Mouse (Mus musculus): ENCODE measurements around the gene Dbndd1. TPM values are rescaled to one million over a fixed set of nuclear protein-coding genes. Genes with fewer than 3 reads are reported as not detected.

Gene Dbndd1
- total RNA-seq, 1 experiment: 1.4 TPM

DNA sequence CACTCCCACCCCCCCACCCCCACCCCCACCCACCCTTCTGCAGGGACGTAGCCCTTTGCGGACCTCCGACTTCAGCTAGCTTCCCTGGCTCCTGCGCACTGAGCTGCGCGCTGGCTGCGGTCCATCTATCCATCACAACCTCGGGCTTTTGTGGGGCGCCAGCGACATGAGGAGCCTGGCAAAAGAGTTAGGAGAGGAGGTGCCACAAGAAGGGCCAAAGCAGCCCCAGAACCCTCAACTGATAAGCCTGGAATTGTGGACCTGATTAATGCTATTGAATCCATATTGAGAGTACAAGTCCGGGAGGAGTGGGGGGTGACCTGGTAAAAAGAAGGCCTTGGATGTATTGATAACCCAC is 256 bp upstream of the Dbndd1 start:
- Histone ChIP-seq H3K27ac (ENCODE audit: insufficient read depth, low read depth, low read length, poor library complexity, severe bottlenecking) (no peak overlapping the region), H3K36me3 (ENCODE audit: control insufficient read depth, insufficient read depth, low read length, poor library complexity, severe bottlenecking) (peaks cover 2% of the 10 kb centered on the region; the same call in 1 of the 2 replicates), H3K9ac (ENCODE audit: insufficient read depth, low read depth, low read length, poor library complexity, severe bottlenecking) (no peak overlapping the region), H3K9me3 (ENCODE audit: control insufficient read depth, insufficient read depth, low read depth, low read length) (no peaks in the 10 kb centered on the region), H3K4me3 (ENCODE audit: insufficient read depth in 1 of 2, low read depth in 1 of 2, low read length in 2 of 2, poor library complexity in 1 of 2, severe bottlenecking in 1 of 2) (peak overlapping the region; percentile 18 to 37; a peak in 3 of 4 replicates), H3K4me1 (ENCODE audit: control insufficient read depth in 2 of 2, insufficient read depth in 2 of 2, low read length in 2 of 2, poor library complexity in 1 of 2) (peaks cover 0 to 3% of the 10 kb centered on the region in 2 experiments; a peak in 2 of 4 replicates)
- TF ChIP-seq CHD2 (IDR thresholded peaks at IDR 0.05; ENCODE audit: low read depth, low read length): no peak
- no peak for TF ChIP-seq ZNF384 (IDR thresholded peaks at IDR 0.05; ENCODE audit: low read depth, low read length)
- no peak for TF ChIP-seq ZC3H11A (IDR thresholded peaks at IDR 0.05; ENCODE audit: borderline replicate concordance, low read depth, low read length)
- no peak for TF ChIP-seq HCFC1 (IDR thresholded peaks at IDR 0.05; ENCODE audit: borderline replicate concordance, insufficient read depth, low read length)
- TF ChIP-seq MAFK (IDR thresholded peaks at IDR 0.05; ENCODE audit: insufficient read depth, low read depth, low read length): no peak
- in situ Hi-C loops (cut with MboI; ENCODE audit: low sequenced_read_pairs in 2 of 2, unreplicated experiment in 2 of 2): no loop called here
- no peak for DNase-seq (ENCODE audit: low read depth, low spot score)

DNA sequence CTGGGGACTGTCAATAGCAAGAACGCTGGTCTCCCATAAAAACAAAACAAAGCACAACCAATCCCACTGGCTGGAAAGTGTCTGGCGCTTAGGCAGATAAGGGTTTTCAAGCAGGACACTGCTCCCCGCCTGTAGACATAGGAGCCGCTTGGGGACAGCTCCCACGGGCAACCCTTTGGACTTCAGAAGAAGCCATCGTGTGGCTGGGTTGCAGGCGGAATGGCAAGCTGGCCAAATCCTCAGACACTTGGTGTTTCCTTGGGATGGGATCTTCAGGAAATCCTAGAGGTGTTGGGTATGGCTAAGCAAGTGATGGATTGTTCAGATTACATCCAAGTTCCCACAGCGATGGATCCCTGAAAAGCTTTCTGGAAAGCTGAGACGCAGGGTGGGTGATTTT is 1.1 kb downstream of the Dbndd1 start:
- peaks cover 8% of the 10 kb centered on the region; the same call in 1 of the 2 replicates for H3K36me3 ChIP-seq (ENCODE audit: control insufficient read depth, insufficient read depth, low read length, poor library complexity, severe bottlenecking)
- H3K4me1 ChIP-seq (ENCODE audit: control insufficient read depth in 2 of 2, insufficient read depth in 2 of 2, low read length in 2 of 2, poor library complexity in 1 of 2): peaks cover 0 to under 1% of the 10 kb centered on the region in 2 experiments; a peak in 1 of 4 replicates
- H3K4me3 ChIP-seq (ENCODE audit: insufficient read depth in 1 of 2, low read depth in 1 of 2, low read length in 2 of 2, poor library complexity in 1 of 2, severe bottlenecking in 1 of 2): peak overlapping the region in 1 of 2 experiments; percentile 94; a peak in 1 of 4 replicates
- in situ Hi-C loops (cut with MboI; ENCODE audit: low sequenced_read_pairs in 2 of 2, unreplicated experiment in 2 of 2): no loop called here
- H3K9ac ChIP-seq (ENCODE audit: insufficient read depth, low read depth, low read length, poor library complexity, severe bottlenecking): no peak overlapping the region
- TF ChIP-seq HCFC1 (IDR thresholded peaks at IDR 0.05; ENCODE audit: borderline replicate concordance, insufficient read depth, low read length) (no peak), CHD2 (IDR thresholded peaks at IDR 0.05; ENCODE audit: low read depth, low read length) (no peak)
- no peak overlapping the region for H3K27ac ChIP-seq (ENCODE audit: insufficient read depth, low read depth, low read length, poor library complexity, severe bottlenecking)
- no peaks in the 10 kb centered on the region for H3K9me3 ChIP-seq (ENCODE audit: control insufficient read depth, insufficient read depth, low read depth, low read length)
- no peak for DNase-seq (ENCODE audit: low read depth, low spot score)

DNA sequence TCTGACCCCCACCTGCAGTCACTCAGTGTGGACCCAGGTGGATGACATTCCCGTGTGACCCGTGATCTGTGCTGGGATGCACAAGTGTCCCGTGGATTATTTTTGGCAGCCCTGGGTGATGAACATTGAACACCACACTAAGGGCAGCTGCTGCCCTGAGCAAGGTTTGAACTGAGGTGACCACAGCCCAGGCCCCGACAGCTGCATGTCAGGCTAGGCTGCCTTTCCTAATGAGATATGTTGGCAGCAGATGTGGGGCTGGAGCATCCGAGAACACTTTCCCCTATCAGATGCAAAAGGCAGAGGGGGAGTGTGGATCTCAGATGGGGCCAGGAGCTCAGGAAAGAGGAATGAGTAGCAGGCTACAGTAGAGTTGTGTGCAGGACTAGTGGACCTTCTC is 4.4 kb downstream of the Dbndd1 start:
- peaks cover 10% of the 10 kb centered on the region; the same call in 1 of the 2 replicates for H3K36me3 ChIP-seq (ENCODE audit: control insufficient read depth, insufficient read depth, low read length, poor library complexity, severe bottlenecking)
- in situ Hi-C loops (cut with MboI; ENCODE audit: low sequenced_read_pairs in 2 of 2, unreplicated experiment in 2 of 2): no loop called here
- no peaks in the 10 kb centered on the region; a peak in 1 of 4 replicates for H3K4me1 ChIP-seq (ENCODE audit: control insufficient read depth in 2 of 2, insufficient read depth in 2 of 2, low read length in 2 of 2, poor library complexity in 1 of 2)
- no peak for TF ChIP-seq CHD2 (IDR thresholded peaks at IDR 0.05; ENCODE audit: low read depth, low read length)
- TF ChIP-seq ZC3H11A (IDR thresholded peaks at IDR 0.05; ENCODE audit: borderline replicate concordance, low read depth, low read length): no peak
- TF ChIP-seq HCFC1 (IDR thresholded peaks at IDR 0.05; ENCODE audit: borderline replicate concordance, insufficient read depth, low read length): no peak
- TF ChIP-seq ZNF384 (IDR thresholded peaks at IDR 0.05; ENCODE audit: low read depth, low read length): no peak
- TF ChIP-seq MAFK (IDR thresholded peaks at IDR 0.05; ENCODE audit: insufficient read depth, low read depth, low read length): no peak
- no peaks in the 10 kb centered on the region for H3K9me3 ChIP-seq (ENCODE audit: control insufficient read depth, insufficient read depth, low read depth, low read length)
- no peak for DNase-seq (ENCODE audit: low read depth, low spot score)
- H3K9ac ChIP-seq (ENCODE audit: insufficient read depth, low read depth, low read length, poor library complexity, severe bottlenecking): no peak overlapping the region
- H3K27ac ChIP-seq (ENCODE audit: insufficient read depth, low read depth, low read length, poor library complexity, severe bottlenecking): no peak overlapping the region
- no peak overlapping the region for H3K4me3 ChIP-seq (ENCODE audit: insufficient read depth in 1 of 2, low read depth in 1 of 2, low read length in 2 of 2, poor library complexity in 1 of 2, severe bottlenecking in 1 of 2)

DNA sequence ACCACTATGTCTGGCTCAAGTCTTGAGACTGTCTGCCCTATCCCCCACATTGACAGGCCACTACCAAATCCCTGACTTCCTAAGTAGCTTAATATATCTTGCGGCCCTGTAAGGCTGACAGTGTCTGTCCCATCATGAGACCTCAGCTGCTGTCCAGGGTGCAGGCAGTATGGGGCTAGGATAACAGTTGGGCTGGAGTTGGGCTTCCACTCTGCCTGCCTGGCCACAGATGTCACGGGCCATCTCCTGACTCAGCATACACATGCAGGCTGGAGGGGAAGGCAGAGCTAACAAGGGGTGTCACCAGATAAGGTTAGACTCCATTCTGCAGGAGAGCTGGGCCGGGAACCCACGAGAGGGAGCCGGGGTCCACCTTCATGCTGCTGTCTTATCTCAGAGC is 8.1 kb downstream of the Dbndd1 start:
- H3K9ac ChIP-seq (ENCODE audit: insufficient read depth, low read depth, low read length, poor library complexity, severe bottlenecking): no peak overlapping the region
- DNase-seq (ENCODE audit: low read depth, low spot score): no peak
- H3K4me1 ChIP-seq (ENCODE audit: control insufficient read depth in 2 of 2, insufficient read depth in 2 of 2, low read length in 2 of 2, poor library complexity in 1 of 2): 0 out of 4 replicates have a peak, but pooled peaks cover 0 to 2% of the 10 kb centered on the region in 2 experiments
- no peaks in the 10 kb centered on the region for H3K9me3 ChIP-seq (ENCODE audit: control insufficient read depth, insufficient read depth, low read depth, low read length)
- H3K36me3 ChIP-seq (ENCODE audit: control insufficient read depth, insufficient read depth, low read length, poor library complexity, severe bottlenecking): peaks cover 24% of the 10 kb centered on the region; the same call in 1 of the 2 replicates
- H3K27ac ChIP-seq (ENCODE audit: insufficient read depth, low read depth, low read length, poor library complexity, severe bottlenecking): no peak overlapping the region
- no peak overlapping the region for H3K4me3 ChIP-seq (ENCODE audit: insufficient read depth in 1 of 2, low read depth in 1 of 2, low read length in 2 of 2, poor library complexity in 1 of 2, severe bottlenecking in 1 of 2)
- no peak for TF ChIP-seq ZC3H11A (IDR thresholded peaks at IDR 0.05; ENCODE audit: borderline replicate concordance, low read depth, low read length)
- no peak for TF ChIP-seq HCFC1 (IDR thresholded peaks at IDR 0.05; ENCODE audit: borderline replicate concordance, insufficient read depth, low read length)
- TF ChIP-seq MAFK (IDR thresholded peaks at IDR 0.05; ENCODE audit: insufficient read depth, low read depth, low read length): no peak
- TF ChIP-seq CHD2 (IDR thresholded peaks at IDR 0.05; ENCODE audit: low read depth, low read length): no peak
- TF ChIP-seq ZNF384 (IDR thresholded peaks at IDR 0.05; ENCODE audit: low read depth, low read length): no peak
- in situ Hi-C loops (cut with MboI; ENCODE audit: low sequenced_read_pairs in 2 of 2, unreplicated experiment in 2 of 2): no loop called here

DNA sequence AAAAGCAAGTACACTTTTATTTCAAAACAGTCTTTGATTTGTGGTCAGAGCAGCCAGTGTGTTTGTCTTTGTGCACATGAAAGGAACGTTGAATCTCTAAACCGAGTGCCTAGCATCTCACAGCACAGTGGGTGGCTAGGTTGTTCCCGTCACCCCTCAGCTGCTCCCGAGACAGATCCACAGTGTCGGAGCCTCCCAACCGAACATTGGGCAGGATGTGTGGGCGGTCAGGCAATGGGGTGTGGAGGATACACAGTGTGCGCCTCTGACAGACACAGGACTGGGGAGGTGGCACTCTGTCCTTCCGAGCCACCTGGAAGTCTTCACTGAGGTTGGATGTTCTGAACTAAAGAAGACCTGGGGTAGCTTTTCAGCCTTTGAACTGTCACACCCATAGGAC is 9.6 kb downstream of the Dbndd1 start:
- peaks cover 36% of the 10 kb centered on the region for H3K36me3 ChIP-seq (ENCODE audit: control insufficient read depth, insufficient read depth, low read length, poor library complexity, severe bottlenecking)

More for the DNA sequence above, 9.6 kb downstream of the Dbndd1 start:
- Histone ChIP-seq H3K9ac (ENCODE audit: insufficient read depth, low read depth, low read length, poor library complexity, severe bottlenecking) (no peak overlapping the region), H3K4me3 (ENCODE audit: insufficient read depth in 1 of 2, low read depth in 1 of 2, low read length in 2 of 2, poor library complexity in 1 of 2, severe bottlenecking in 1 of 2) (no peak overlapping the region), H3K4me1 (ENCODE audit: control insufficient read depth in 2 of 2, insufficient read depth in 2 of 2, low read length in 2 of 2, poor library complexity in 1 of 2) (0 out of 4 replicates have a peak, but pooled peaks cover 0 to 2% of the 10 kb centered on the region in 2 experiments), H3K27ac (ENCODE audit: insufficient read depth, low read depth, low read length, poor library complexity, severe bottlenecking) (no peak overlapping the region), H3K9me3 (ENCODE audit: control insufficient read depth, insufficient read depth, low read depth, low read length) (no peaks in the 10 kb centered on the region)
- in situ Hi-C loops (cut with MboI; ENCODE audit: low sequenced_read_pairs in 2 of 2, unreplicated experiment in 2 of 2): no loop called here
- TF ChIP-seq ZC3H11A (IDR thresholded peaks at IDR 0.05; ENCODE audit: borderline replicate concordance, low read depth, low read length): no peak
- TF ChIP-seq MAFK (IDR thresholded peaks at IDR 0.05; ENCODE audit: insufficient read depth, low read depth, low read length): no peak
- no peak for TF ChIP-seq CHD2 (IDR thresholded peaks at IDR 0.05; ENCODE audit: low read depth, low read length)
- no peak for TF ChIP-seq HCFC1 (IDR thresholded peaks at IDR 0.05; ENCODE audit: borderline replicate concordance, insufficient read depth, low read length)
- TF ChIP-seq ZNF384 (IDR thresholded peaks at IDR 0.05; ENCODE audit: low read depth, low read length): no peak
- no peak for DNase-seq (ENCODE audit: low read depth, low spot score)
